Mouse (Mus musculus) ES-CJ7 (cell line): ENCODE data around the gene Gm17606.

Experiments
- DNase-seq: peaks from one replicate; pipeline ENCODE4 v3.0.0; 2011; ENCODE audit warnings: low read depth, low spot score

Gm17606 gene

DNA sequence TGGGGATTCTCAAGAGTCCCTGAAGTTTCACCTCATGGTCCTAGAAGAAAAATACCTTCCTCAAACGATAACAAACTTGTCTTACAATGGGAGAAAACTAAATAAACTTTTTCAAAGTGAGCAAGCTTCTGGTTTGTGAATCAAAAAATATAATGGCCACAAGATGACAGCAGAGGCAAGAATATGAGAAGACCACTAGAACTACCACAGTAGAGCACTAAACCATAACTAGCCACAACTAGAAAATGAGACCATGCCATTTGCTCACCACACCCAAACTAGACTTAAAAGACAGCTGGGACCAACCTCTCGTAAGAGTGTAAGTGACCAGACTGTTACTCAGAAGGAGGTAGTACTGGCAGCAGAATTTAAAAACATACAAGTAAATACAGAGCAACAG, 19.3 kb downstream of the Gm17606 start:
- peak; percentile 47 for DNase-seq

GRCm38 (mm10) chr14:54664477-54665222, 23.9 kb downstream of the Gm17606 start:
- no peak for DNase-seq

GRCm38 (mm10) chr14:54669381-54669780, 28.6 kb downstream of the Gm17606 start:
- peak; percentile 44 for DNase-seq

GRCm38 (mm10) chr14:54674317-54674716, 33.6 kb downstream of the Gm17606 start:
- DNase-seq, result no peak

- DNase-seq, result no peak
Observed at GRCm38 (mm10) chr14:54676290-54676689, 35.5 kb downstream of the Gm17606 start.

- DNase-seq, result peak; percentile 24
Observed at GRCm38 (mm10) chr14:54678657-54679304, 38.0 kb downstream of the Gm17606 start.

- no peak for DNase-seq
Observed at GRCm38 (mm10) chr14:54682396-54682795, 41.6 kb downstream of the Gm17606 start.

DNA sequence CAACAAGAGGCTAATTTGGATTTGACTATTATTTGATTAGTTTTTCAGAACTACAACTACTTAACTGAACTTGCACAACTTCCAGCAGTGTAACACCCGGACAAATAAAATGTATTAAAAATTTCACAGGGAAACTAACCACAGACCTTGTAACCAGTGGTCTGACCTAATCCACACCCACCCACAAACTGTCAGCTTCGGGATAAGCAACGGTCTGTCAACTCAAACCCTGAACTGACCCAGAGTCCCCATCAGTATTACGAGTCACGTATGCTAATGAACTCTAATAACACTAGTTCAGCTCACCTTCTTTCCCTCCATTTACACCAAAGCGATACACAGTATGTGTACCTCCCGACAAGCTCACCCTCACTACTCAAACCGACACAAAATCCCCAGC, 44.7 kb downstream of the Gm17606 start:
- no peak for DNase-seq

DNA sequence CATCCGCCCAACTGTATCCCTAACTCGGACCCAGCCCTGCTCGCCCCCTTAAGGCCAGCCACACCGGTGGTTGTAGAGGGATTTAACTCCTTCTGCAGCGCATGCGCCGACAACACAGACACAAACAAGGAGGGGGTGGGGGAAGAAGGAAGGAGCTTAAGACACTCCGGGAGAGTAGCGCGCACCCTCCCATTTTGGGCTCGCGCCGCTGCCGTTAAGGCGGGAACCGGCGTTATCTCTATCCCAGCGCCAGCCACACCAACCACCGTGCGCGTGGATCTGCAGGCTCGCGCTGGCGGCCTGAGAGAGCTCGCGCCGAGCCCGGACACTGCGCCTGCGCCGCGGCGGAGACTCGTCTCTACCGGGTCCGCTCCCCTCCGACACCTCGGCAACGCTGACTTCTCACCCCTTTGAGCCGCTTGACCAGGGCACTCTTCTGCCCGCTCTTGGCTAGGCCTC, 45.3 kb downstream of the Gm17606 start, which contains the start of gene 1700123O20Rik:
TSS of gene 1700123O20Rik (plus strand) at position 154 of the 459 bp plus-strand sequence.
- DNase-seq, result peak; percentile 96

- DNase-seq, result peak; percentile 96
Observed at GRCm38 (mm10) chr14:54686522-54687143, 45.9 kb downstream of the Gm17606 start, which contains the start of gene Acin1. Acin1 (minus strand) TSS chr14:54686931.

DNA sequence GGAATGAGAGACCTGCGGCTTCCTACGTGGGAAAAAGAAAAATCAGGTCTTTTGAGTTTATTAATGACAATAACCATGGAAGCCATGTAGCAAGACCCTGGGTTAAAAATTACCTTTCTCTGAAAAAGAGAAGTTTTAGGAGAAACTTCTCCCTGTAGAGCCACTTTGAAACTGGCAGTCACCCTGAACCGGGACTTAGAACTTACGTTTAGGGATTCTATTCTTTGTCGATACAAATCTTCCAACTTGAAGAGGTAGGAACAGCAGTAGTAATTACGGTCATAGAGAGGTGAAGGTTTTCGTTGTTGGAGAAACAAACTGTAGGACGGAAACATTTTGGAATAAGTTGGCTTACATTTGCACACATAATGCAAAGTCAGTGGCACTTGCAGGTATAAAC, 46.5 kb downstream of the Gm17606 start:
- DNase-seq, result no peak

DNA sequence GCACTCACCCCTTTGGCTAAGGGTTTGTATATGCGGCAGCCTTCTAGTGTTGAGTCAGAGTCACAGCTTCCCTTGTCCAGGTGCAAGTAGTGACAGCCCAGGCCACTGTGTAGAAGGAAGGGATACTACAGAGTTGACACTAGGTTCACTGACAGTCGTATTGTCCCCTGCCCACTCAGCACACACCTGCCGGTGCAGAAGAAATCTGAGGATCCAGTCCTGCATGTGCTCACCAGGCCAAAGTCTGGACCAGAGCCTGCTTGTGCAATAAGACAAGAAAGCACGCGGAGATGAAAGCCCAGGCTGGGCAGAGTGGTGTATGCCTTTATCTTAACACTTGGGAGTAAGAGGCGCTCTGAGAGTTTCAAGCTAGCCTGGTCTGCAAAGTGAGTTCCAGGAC, 54.3 kb downstream of the Gm17606 start:
- DNase-seq, result no peak

- DNase-seq, result no peak
Observed at GRCm38 (mm10) chr14:54696752-54697151, 56.0 kb downstream of the Gm17606 start.
